Mouse (Mus musculus) stomach, embryonic 14.5 days (tissue): Measurements from ENCODE around the gene Vsig10. TPM values are rescaled to one million over a fixed set of nuclear protein-coding genes. Genes with fewer than 3 reads are reported as not detected.
"Not testable (repeated sequence)": the region's sequence is repeated elsewhere in the genome, so short reads cannot be mapped to it uniquely, and the experiment has no call there.

Experiments
- ATAC-seq: fragments of 200-750 bp; cut with Nextera tagmentation; 2 replicates; pipeline ENCODE4 v1.8.0; 2017; ENCODE audit warnings: low read depth, moderate TSS enrichment; ENCODE audit not compliant: insufficient number of reproducible peaks, insufficient read depth, low FRiP score
- H3K27ac ChIP-seq: fragments of 300-500 bp; sonication (generic); 2 replicates; pipeline ENCODE4 v1.5.1; 2014; ENCODE audit warnings: mild to moderate bottlenecking, low read length, moderate library complexity, mixed read lengths
- H3K27me3 ChIP-seq: fragments of 300-500 bp; sonication (generic); 2 replicates; pipeline ENCODE4 v1.6.1; 2014; ENCODE audit warnings: low read length, control low read depth, mixed read lengths; ENCODE audit not compliant: control insufficient read depth, insufficient read depth
- H3K36me3 ChIP-seq: fragments of 300-500 bp; sonication (generic); 2 replicates; pipeline ENCODE4 v1.6.1; 2014; ENCODE audit warnings: mild to moderate bottlenecking, control low read depth, low read length, moderate library complexity, mixed read lengths; ENCODE audit not compliant: control insufficient read depth, insufficient read depth
- H3K4me1 ChIP-seq: fragments of 300-500 bp; sonication (generic); 2 replicates; pipeline ENCODE4 v1.6.1; 2014; ENCODE audit warnings: low read length, control low read depth, mixed read lengths; ENCODE audit not compliant: control insufficient read depth, insufficient read depth
- H3K4me2 ChIP-seq: fragments of 300-500 bp; sonication (generic); replicated peaks from 2 replicates; pipeline ENCODE4 v1.6.1; 2014; ENCODE audit warnings: low read depth, low read length, control low read depth
- H3K4me3 ChIP-seq: fragments of 300-500 bp; sonication (generic); 2 replicates; pipeline ENCODE4 v1.5.1; 2014; ENCODE audit warnings: low read depth, low read length, control low read depth
- H3K9ac ChIP-seq: fragments of 300-500 bp; sonication (generic); replicated peaks from 2 replicates; pipeline ENCODE4 v1.6.1; 2014; ENCODE audit warnings: low read depth, mild to moderate bottlenecking, control low read depth, low read length, moderate library complexity, mixed read lengths
- H3K9me3 ChIP-seq: fragments of 300-500 bp; sonication (generic); 2 replicates; pipeline ENCODE4 v1.6.1; 2016; ENCODE audit warnings: low read depth, low read length, control low read depth; ENCODE audit not compliant: control insufficient read depth
- WGBS: fragments of 180-500 bp; shearing (Covaris S2); extraction: QIAGEN DNeasy Blood & Tissue Kit; methylation state at CpG from one replicate; pipeline ENCODE4 v1.1.7; 2014; 5-methylcytosine and 5-hydroxymethylcytosine counted together
- polyA plus RNA-seq: library from polyadenylated mRNA; unstranded; fragments of >200 nt; fragmentation: Nextera tagmentation; extraction: Ambion mirVana; gene quantifications from 2 replicates; pipeline ENCODE4 v1.2.1, GENCODE M21; 2014

Vsig10 gene
- polyA plus RNA-seq, 1 experiment from 2014 or later, result 14.5 TPM

GRCm38 (mm10) chr5:117367206-117367605 lies 48.3 kb downstream of the Vsig10 start:
- no peaks in the 10 kb centered on the region for H3K9me3 ChIP-seq
- no peak for ATAC-seq
- 0 out of 2 replicates have a peak, but pooled peaks cover 7% of the 10 kb centered on the region for H3K4me1 ChIP-seq
- no peak overlapping the region for H3K9ac ChIP-seq
- peaks cover 37% of the 10 kb centered on the region for H3K36me3 ChIP-seq
- H3K27ac ChIP-seq, result no peak overlapping the region
- H3K4me3 ChIP-seq, result no peak overlapping the region
- no peaks in the 10 kb centered on the region for H3K27me3 ChIP-seq
- WGBS, result 29% methylated on average over 8 of the region's 8 CpGs
- no peak overlapping the region for H3K4me2 ChIP-seq

- Histone ChIP-seq H3K4me2 (no peak overlapping the region), H3K4me3 (no peak overlapping the region), H3K27me3 (no peaks in the 10 kb centered on the region), H3K36me3 (peaks cover 49% of the 10 kb centered on the region), H3K9me3 (no peaks in the 10 kb centered on the region), H3K9ac (no peak overlapping the region), H3K4me1 (no peaks in the 10 kb centered on the region), H3K27ac (no peak overlapping the region)
- ATAC-seq, result no peak
- 92% methylated on average over 10 of the region's 10 CpGs for WGBS
Observed at GRCm38 (mm10) chr5:117370592-117370991, 51.7 kb downstream of the Vsig10 start.

GRCm38 (mm10) chr5:117373418-117373817 lies 54.5 kb downstream of the Vsig10 start:
- H3K27me3 ChIP-seq, result no peaks in the 10 kb centered on the region
- no peak for ATAC-seq
- no peaks in the 10 kb centered on the region for H3K9me3 ChIP-seq
- 90% methylated on average over 9 of the region's 9 CpGs for WGBS
- H3K4me3 ChIP-seq, result no peak overlapping the region
- H3K36me3 ChIP-seq, result peaks cover 59% of the 10 kb centered on the region
- H3K4me1 ChIP-seq, result no peaks in the 10 kb centered on the region
- H3K4me2 ChIP-seq, result no peak overlapping the region
- H3K9ac ChIP-seq, result no peak overlapping the region
- no peak overlapping the region for H3K27ac ChIP-seq

GRCm38 (mm10) chr5:117374372-117375049 lies 55.6 kb downstream of the Vsig10 start:
- H3K4me2 ChIP-seq, result no peak overlapping the region
- H3K36me3 ChIP-seq, result peaks cover 62% of the 10 kb centered on the region
- H3K4me3 ChIP-seq, result no peak overlapping the region
- H3K9me3 ChIP-seq, result no peaks in the 10 kb centered on the region
- no peak for ATAC-seq
- H3K4me1 ChIP-seq, result no peaks in the 10 kb centered on the region
- no peak overlapping the region for H3K9ac ChIP-seq
- H3K27me3 ChIP-seq, result no peaks in the 10 kb centered on the region
- no peak overlapping the region for H3K27ac ChIP-seq
- WGBS, result 85% methylated on average over 7 of the region's 7 CpGs

- Histone ChIP-seq H3K27ac (no peak overlapping the region), H3K4me2 (no peak overlapping the region), H3K9me3 (no peaks in the 10 kb centered on the region), H3K9ac (no peak overlapping the region), H3K36me3 (peaks cover 70% of the 10 kb centered on the region), H3K4me1 (no peaks in the 10 kb centered on the region), H3K27me3 (no peaks in the 10 kb centered on the region), H3K4me3 (no peak overlapping the region)
- 72% methylated on average over 11 of the region's 11 CpGs for WGBS
- no peak for ATAC-seq
Observed at GRCm38 (mm10) chr5:117376331-117376761, 57.5 kb downstream of the Vsig10 start.

DNA sequence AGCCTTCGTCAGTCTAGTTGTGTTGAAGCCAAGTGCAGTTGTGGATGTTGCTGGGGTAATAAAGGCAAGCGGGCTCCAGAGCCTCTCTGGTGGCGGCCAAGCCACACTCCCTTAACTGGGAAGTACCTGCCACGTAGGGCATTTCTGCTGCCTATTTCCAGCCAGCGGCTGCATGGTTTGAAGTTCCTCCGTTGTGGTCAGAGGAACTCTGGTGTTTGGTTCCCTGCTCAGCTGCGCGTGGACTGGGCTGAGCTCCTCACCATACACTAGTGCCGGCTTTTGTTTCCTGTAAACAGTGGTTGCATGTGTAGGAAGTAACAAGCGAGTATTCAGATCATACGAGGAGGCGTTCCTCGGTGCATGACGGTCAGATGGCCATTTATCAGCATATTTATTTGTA lies 58.8 kb downstream of the Vsig10 start:
- ATAC-seq, H3K27ac ChIP-seq, H3K4me3 ChIP-seq, H3K27me3 ChIP-seq, H3K4me2 ChIP-seq, H3K9me3 ChIP-seq, H3K4me1 ChIP-seq, H3K9ac ChIP-seq: not testable (repeated sequence)
- peaks cover 69% of the 10 kb centered on the region for H3K36me3 ChIP-seq
- WGBS, result 90% methylated on average over 14 of the region's 14 CpGs

DNA sequence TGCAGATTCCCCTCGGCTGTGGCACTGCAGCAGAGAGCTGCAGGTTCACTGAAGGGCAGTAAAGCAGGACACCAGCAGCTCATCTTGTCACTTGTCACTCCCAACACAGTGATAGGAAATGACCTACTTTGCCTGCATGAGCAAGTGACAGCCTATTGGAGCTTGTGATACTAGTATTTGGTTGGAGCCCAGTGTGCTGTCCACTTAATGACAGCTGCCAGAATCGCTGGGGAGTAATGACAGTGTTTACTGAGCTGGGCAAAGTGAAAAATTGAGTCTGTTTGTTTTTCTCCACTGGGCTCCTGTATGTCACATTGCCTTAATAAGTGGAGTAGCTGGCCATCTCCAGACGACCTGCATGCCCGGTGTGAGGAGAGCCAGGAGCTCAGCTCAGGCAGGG lies 61.3 kb downstream of the Vsig10 start:
- WGBS, result 80% methylated on average over 4 of the region's 4 CpGs
- peaks cover 75% of the 10 kb centered on the region for H3K36me3 ChIP-seq
- ATAC-seq, result no peak
- H3K9me3 ChIP-seq, result no peaks in the 10 kb centered on the region
- H3K4me2 ChIP-seq, result no peak overlapping the region
- H3K27ac ChIP-seq, result no peak overlapping the region
- no peak overlapping the region for H3K9ac ChIP-seq
- H3K27me3 ChIP-seq, result no peaks in the 10 kb centered on the region
- H3K4me1 ChIP-seq, result no peaks in the 10 kb centered on the region
- no peak overlapping the region for H3K4me3 ChIP-seq

DNA sequence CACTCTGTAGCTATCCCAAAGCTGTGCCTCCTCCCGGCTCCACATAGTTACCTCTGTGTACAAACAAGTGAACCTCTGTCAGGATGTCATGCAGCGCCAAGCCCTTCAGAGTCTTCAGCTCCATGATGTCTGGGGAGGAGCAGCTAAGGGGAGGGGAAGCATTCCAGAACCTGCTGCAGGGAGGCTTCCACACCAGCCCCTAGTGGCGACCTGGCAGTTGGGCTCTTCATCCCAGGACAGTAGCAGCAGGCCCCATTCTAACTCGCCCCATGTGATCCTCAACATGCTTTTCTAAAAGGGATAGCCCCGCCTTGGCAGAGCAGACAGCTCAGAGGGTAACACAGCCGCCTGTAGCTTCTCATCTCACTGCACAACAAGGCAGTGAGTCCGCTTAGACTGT lies 62.9 kb downstream of the Vsig10 start:
- H3K27me3 ChIP-seq, result no peaks in the 10 kb centered on the region
- no peak overlapping the region for H3K9ac ChIP-seq
- no peak overlapping the region for H3K4me3 ChIP-seq
- H3K4me2 ChIP-seq, result no peak overlapping the region
- 82% methylated on average over 7 of the region's 7 CpGs for WGBS
- H3K27ac ChIP-seq, result no peak overlapping the region
- peaks cover 75% of the 10 kb centered on the region for H3K36me3 ChIP-seq
- H3K9me3 ChIP-seq, result no peaks in the 10 kb centered on the region
- no peaks in the 10 kb centered on the region for H3K4me1 ChIP-seq
- no peak for ATAC-seq

GRCm38 (mm10) chr5:117383198-117383597 lies 64.3 kb downstream of the Vsig10 start:
- no peaks in the 10 kb centered on the region for H3K9me3 ChIP-seq
- H3K27ac ChIP-seq, result no peak overlapping the region
- no peak overlapping the region for H3K4me3 ChIP-seq
- WGBS, result 82% methylated on average over 12 of the region's 12 CpGs
- H3K27me3 ChIP-seq, result no peaks in the 10 kb centered on the region
- peaks cover 71% of the 10 kb centered on the region for H3K36me3 ChIP-seq
- H3K9ac ChIP-seq, result no peak overlapping the region
- no peak overlapping the region for H3K4me2 ChIP-seq
- H3K4me1 ChIP-seq, result peaks cover 8% of the 10 kb centered on the region
- no peak for ATAC-seq
